Mouse (Mus musculus) gastrocnemius, adult 2 months (tissue): ENCODE data around the gene Hnrnph1. TPM values are rescaled to one million over a fixed set of nuclear protein-coding genes. Genes with fewer than 3 reads are reported as not detected.
"Not testable (repeated sequence)": the region's sequence is repeated elsewhere in the genome, so short reads cannot be mapped to it uniquely, and the experiment has no call there.

Experiments used
- DNase-seq: peaks from one replicate; pipeline ENCODE4 v3.0.0; 2022
- H3K27ac ChIP-seq: fragments of 200-600 bp; 2 replicates; pipeline ENCODE4 v1.8.1; 2022; ENCODE audit warnings: mild to moderate bottlenecking
- H3K4me3 ChIP-seq: fragments of 200-600 bp; 2 replicates; pipeline ENCODE4 v1.8.1; 2022; ENCODE audit warnings: mild to moderate bottlenecking, moderate library complexity
- CTCF ChIP-seq: fragments of 200-600 bp; IDR thresholded peaks from 2 replicates; pipeline ENCODE4 v1.8.1; 2022; ENCODE audit warnings: antibody characterized with exemption, mild to moderate bottlenecking, moderate library complexity
- intact Hi-C: fragments of 180-260 bp; cut with DNase I; formaldehyde crosslinking; loops from one replicate; pipeline ENCODE4 v1.15.1; 2025
- total RNA-seq, 2 experiments: library from RNA; stranded (reverse); gene quantifications; 2 replicates each; pipeline ENCODE4 v1.2.3; 2021

Gene Hnrnph1
- total RNA-seq, 2 experiments from 2014 or later, result 109 to 114 TPM

DNA sequence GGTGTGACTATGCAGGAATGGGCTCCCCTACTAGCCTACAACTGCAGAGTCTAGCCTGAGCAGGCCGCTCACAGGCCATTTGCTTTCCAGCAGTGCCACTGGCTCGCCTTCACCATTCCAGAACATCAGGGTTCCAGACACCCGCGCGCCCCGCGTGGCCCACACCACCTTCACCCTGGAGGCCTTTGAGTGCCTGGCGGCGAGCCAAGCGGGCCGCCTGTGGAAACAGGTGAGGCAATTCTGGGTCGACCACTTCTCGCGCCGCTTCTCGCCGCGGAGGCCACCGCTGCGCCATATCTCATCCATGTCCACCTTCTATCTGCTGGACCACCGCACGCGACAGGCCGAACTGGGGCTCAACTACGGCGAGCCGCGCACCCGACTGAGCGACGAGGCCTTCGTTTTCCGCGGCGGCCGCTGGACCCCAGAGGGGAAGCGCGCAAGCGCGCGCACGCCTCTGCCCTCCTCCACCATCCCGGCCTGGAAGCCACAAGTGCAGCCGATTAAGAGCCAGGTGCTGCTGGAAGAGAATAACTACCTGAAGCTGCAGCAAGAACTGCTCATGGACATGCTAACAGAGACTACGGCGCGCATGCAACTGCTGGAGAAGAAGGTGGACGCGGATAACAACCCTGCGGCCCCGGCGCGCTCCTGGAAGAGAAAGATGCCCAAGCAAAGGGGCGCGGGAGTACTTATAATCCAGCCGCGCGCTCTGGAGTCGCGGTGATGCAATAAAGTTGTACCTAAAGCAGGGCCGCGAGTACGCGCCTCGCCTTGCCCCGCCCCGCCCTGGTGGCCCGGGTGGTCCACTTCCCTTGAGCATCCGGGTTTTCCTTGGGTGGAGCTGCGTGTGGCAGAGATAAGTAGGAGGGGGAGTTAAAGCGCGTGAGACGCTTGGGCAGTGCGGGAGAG is 17.6 kb upstream of the Hnrnph1 start:
- Histone ChIP-seq H3K27ac (peak overlapping the region; percentile 40), H3K4me3 (peak overlapping the region; percentile 81)
- no peak for TF ChIP-seq CTCF
- peak; percentile 42 for DNase-seq
- intact Hi-C loops, result no loop called here

- DNase-seq, H3K4me3 ChIP-seq: not testable (repeated sequence)
- intact Hi-C loops, result loop anchor here (5.0 to 10.0 kb wide), 3 partner anchors 34 to 196 kb away; partner anchors contain the start of genes Canx and Maml1
Observed at GRCm38 (mm10) chr11:50361282-50361681, 15.5 kb upstream of the Hnrnph1 start.

GRCm38 (mm10) chr11:50364548-50364947 is 12.2 kb upstream of the Hnrnph1 start:
- intact Hi-C loops, result loop anchor here (1.0 to 10.0 kb wide), 4 partner anchors 37 to 200 kb away; partner anchors contain the start of genes Canx and Maml1
- peak; percentile 95 for TF ChIP-seq CTCF
- no peak overlapping the region for H3K4me3 ChIP-seq
- H3K27ac ChIP-seq, result no peak overlapping the region
- peak; percentile 67 for DNase-seq

More at GRCm38 (mm10) chr11:50361282-50361681, 15.5 kb upstream of the Hnrnph1 start:
- H3K27ac ChIP-seq, result not testable (repeated sequence)

DNA sequence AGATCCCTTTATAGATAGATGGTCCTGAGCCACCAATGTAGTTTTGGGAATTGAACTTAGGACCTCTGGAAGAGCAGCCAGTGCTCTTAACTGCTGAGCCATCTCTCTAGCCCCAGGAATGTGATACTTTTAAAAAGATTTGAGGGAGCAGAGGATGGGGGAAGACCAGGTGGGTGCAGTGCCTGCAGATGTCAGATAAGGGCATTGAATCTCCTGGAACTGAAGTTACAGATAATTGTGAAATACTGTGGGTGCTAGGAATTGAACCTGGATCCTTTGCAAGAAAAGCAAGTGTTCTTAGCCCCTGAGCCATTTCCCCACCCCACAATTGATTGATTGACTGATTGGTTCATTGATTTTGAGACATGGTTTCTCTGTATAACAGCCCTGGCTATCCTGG is 11.5 kb upstream of the Hnrnph1 start:
- intact Hi-C loops, result loop anchor here (10.0 kb wide), 1 partner anchor 201 kb away; no protein-coding TSS in a partner anchor
- no peak for TF ChIP-seq CTCF

GRCm38 (mm10) chr11:50367531-50367930 is 9.3 kb upstream of the Hnrnph1 start:
- Histone ChIP-seq H3K27ac (no peak overlapping the region), H3K4me3 (no peak overlapping the region)
- no peak for DNase-seq
- intact Hi-C loops, result loop anchor here (10.0 kb wide), 1 partner anchor 203 kb away; no protein-coding TSS in a partner anchor
- no peak for TF ChIP-seq CTCF

More for the DNA sequence above, 11.5 kb upstream of the Hnrnph1 start:
- H3K4me3 ChIP-seq, result no peak overlapping the region
- H3K27ac ChIP-seq, result no peak overlapping the region
- no peak for DNase-seq

- no peak for TF ChIP-seq CTCF
- no peak overlapping the region for H3K27ac ChIP-seq
- no peak overlapping the region for H3K4me3 ChIP-seq
- intact Hi-C loops, result loop anchor here (10.0 kb wide), 1 partner anchor 205 kb away; no protein-coding TSS in a partner anchor
- no peak for DNase-seq
Observed at GRCm38 (mm10) chr11:50369360-50369911, 7.4 kb upstream of the Hnrnph1 start.

- no peak for DNase-seq
- intact Hi-C loops, result no loop called here
- no peak for TF ChIP-seq CTCF
- H3K4me3 ChIP-seq, result peak overlapping the region; percentile 65; the same call in 1 of the 2 replicates
- H3K27ac ChIP-seq, result peak overlapping the region; percentile 78
Observed at GRCm38 (mm10) chr11:50370969-50371368, 5.8 kb upstream of the Hnrnph1 start.

DNA sequence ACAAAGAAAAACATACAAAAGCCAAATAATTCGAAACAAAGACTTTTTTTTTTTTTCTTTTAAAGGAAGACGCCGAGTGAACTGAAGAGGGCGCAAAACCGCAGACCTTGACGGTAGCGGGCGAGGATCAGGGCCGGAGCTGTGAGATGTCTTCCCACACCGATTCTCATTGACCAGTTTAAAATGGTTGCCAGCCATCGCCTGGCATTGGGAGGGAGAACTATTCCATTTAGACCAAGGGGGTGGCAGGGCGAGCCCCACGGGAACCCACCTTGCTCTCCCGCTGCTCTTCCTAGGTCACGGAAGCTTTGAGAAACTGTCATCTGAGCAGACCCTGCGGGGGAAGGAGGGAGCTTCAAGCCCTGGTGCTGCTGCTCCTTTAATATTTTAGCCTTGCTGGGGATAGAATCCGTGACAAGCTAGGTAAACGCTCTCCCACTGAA is 5.4 kb upstream of the Hnrnph1 start:
- peak overlapping the region; percentile 65 for H3K4me3 ChIP-seq
- peak; percentile 58 for TF ChIP-seq CTCF
- H3K27ac ChIP-seq, result peak overlapping the region; percentile 78
- intact Hi-C loops, result no loop called here
- peak; percentile 66 for DNase-seq

DNA sequence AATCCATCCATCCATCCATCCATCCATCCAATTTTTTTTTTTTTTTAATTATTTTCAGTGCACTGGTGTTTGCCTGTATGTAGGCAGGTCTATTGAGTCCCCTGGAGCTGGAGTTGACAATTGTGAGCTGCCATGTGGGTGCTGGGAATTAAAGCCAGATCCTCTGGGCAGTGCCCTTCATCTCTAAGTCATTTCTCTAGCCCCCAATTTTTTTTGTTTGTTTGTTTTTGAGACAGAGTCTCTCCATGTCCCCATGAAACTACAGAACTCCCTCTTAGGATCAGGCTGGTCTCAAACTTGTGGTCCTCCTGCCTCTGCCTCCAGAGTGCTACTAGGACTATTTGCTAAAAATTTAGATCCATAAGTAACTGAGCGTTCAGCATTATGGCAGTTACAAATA is 4.9 kb upstream of the Hnrnph1 start:
- H3K27ac ChIP-seq, result peak overlapping the region; percentile 78
- no peak for DNase-seq
- no peak overlapping the region for H3K4me3 ChIP-seq
- intact Hi-C loops, result no loop called here
- TF ChIP-seq CTCF, result no peak

GRCm38 (mm10) chr11:50373086-50373485 is 3.7 kb upstream of the Hnrnph1 start:
- intact Hi-C loops, result no loop called here
- no peak overlapping the region for H3K4me3 ChIP-seq
- no peak overlapping the region for H3K27ac ChIP-seq
- DNase-seq, result no peak
- TF ChIP-seq CTCF, result no peak

DNA sequence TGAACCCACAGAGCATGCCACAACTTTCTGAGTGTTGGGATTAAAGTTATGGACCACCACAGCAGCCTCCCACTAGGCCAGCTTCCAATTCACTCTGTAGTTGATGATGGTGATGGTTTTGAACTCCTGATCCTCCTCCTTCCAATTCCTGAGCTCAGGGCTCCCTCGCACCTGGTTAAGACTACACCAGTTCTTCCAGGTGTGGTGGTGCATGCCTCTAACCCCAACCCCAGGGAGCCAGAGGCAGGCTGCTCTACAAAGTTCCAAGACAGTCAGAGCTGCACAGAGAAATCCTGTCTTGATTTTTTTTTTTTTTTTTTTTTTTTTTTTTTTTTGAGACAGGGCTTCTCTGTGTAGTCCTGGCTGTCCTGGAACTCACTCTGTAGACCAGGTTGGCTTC is 3.2 kb upstream of the Hnrnph1 start:
- no peak for TF ChIP-seq CTCF
- intact Hi-C loops, result no loop called here
- DNase-seq, result no peak
- H3K4me3 ChIP-seq, result no peak overlapping the region
- no peak overlapping the region for H3K27ac ChIP-seq

GRCm38 (mm10) chr11:50374286-50375015 is 2.3 kb upstream of the Hnrnph1 start:
- DNase-seq, result no peak
- TF ChIP-seq CTCF, result no peak
- intact Hi-C loops, result loop anchor here (5.0 kb wide), 1 partner anchor 47 kb away; the partner anchor contains the start of gene Canx
- no peak overlapping the region for H3K27ac ChIP-seq
- H3K4me3 ChIP-seq, result no peak overlapping the region
